Mouse (Mus musculus): ENCODE measurements around the gene Polr2h. TPM values are rescaled to one million over a fixed set of nuclear protein-coding genes. Genes with fewer than 3 reads are reported as not detected.

The Polr2h gene
- polyA plus RNA-seq, 1 experiment from 2014 or later: 125 TPM

GRCm38 (mm10) chr16:20732925-20733730 is 15.7 kb downstream of the Polr2h start, which contains the start of gene Chrd:
Chrd (plus strand) TSS chr16:20733127.
- no peaks in the 10 kb centered on the region for H3K36me3 ChIP-seq (ENCODE audit: control insufficient read depth, insufficient read depth, low read length)
- peaks cover 22% of the 10 kb centered on the region for H3K27me3 ChIP-seq (replicated peaks; ENCODE audit: control insufficient read depth, insufficient read depth, low read length)
- no peaks in the 10 kb centered on the region for H3K9me3 ChIP-seq (ENCODE audit: control insufficient read depth, low read length)
- peaks cover 17% of the 10 kb centered on the region for H3K4me1 ChIP-seq (replicated peaks; ENCODE audit: control insufficient read depth, insufficient read depth, low read length)
- ATAC-seq (replicated peaks; ENCODE audit: low FRiP score, low TSS enrichment, low read depth): peak; percentile 84
- 1% methylated on average over 51 of the region's 70 CpGs for WGBS
- peak within 1 kb of the TSS; percentile 67; the same call in 1 of the 2 replicates for H3K27ac ChIP-seq (ENCODE audit: low read depth)
- H3K9ac ChIP-seq (ENCODE audit: low read length): peak within 1 kb of the TSS; percentile 75
- peak; percentile 88 for DNase-seq (ENCODE audit: low spot score)
- H3K4me2 ChIP-seq (ENCODE audit: low read length): peak within 1 kb of the TSS; percentile 94
- H3K4me3 ChIP-seq (ENCODE audit: low read depth, low read length): peak within 1 kb of the TSS; percentile 65

GRCm38 (mm10) chr16:20733731-20734730 is 16.6 kb downstream of the Polr2h start, which contains the start of gene Thpo:
Thpo (minus strand) TSS chr16:20734511.
- Histone ChIP-seq H3K9ac (ENCODE audit: low read length) (peak within 1 kb of the TSS; percentile 75), H3K27me3 (replicated peaks; ENCODE audit: control insufficient read depth, insufficient read depth, low read length) (peaks cover 22% of the 10 kb centered on the region), H3K36me3 (ENCODE audit: control insufficient read depth, insufficient read depth, low read length) (no peaks in the 10 kb centered on the region), H3K9me3 (ENCODE audit: control insufficient read depth, low read length) (no peaks in the 10 kb centered on the region), H3K4me1 (replicated peaks; ENCODE audit: control insufficient read depth, insufficient read depth, low read length) (peaks cover 17% of the 10 kb centered on the region), H3K4me3 (ENCODE audit: low read depth, low read length) (peak within 1 kb of the TSS; percentile 65), H3K27ac (ENCODE audit: low read depth) (peak within 1 kb of the TSS; percentile 67; the same call in 1 of the 2 replicates), H3K4me2 (ENCODE audit: low read length) (peak within 1 kb of the TSS; percentile 94)
- DNase-seq (ENCODE audit: low spot score): peak; percentile 66
- no peak for ATAC-seq (replicated peaks; ENCODE audit: low FRiP score, low TSS enrichment, low read depth)
- WGBS: 4% methylated on average over 45 of the region's 45 CpGs

- Histone ChIP-seq H3K36me3 (ENCODE audit: control insufficient read depth, insufficient read depth, low read length) (no peaks in the 10 kb centered on the region), H3K9me3 (ENCODE audit: control insufficient read depth, low read length) (no peaks in the 10 kb centered on the region), H3K4me3 (ENCODE audit: low read depth, low read length) (no peak overlapping the region), H3K4me2 (ENCODE audit: low read length) (no peak overlapping the region), H3K27ac (ENCODE audit: low read depth) (no peak overlapping the region), H3K27me3 (replicated peaks; ENCODE audit: control insufficient read depth, insufficient read depth, low read length) (peaks cover 22% of the 10 kb centered on the region), H3K4me1 (replicated peaks; ENCODE audit: control insufficient read depth, insufficient read depth, low read length) (peaks cover 14% of the 10 kb centered on the region), H3K9ac (ENCODE audit: low read length) (no peak overlapping the region)
- ATAC-seq (replicated peaks; ENCODE audit: low FRiP score, low TSS enrichment, low read depth) (no peak), DNase-seq (ENCODE audit: low spot score) (no peak)
- WGBS: 78% methylated on average over 5 of the region's 5 CpGs
These were observed 18.2 kb downstream of the Polr2h start for GRCm38 (mm10) chr16:20735651-20736050.

GRCm38 (mm10) chr16:20736168-20736567 is 18.7 kb downstream of the Polr2h start:
- Histone ChIP-seq H3K4me1 (replicated peaks; ENCODE audit: control insufficient read depth, insufficient read depth, low read length) (peaks cover 14% of the 10 kb centered on the region), H3K9ac (ENCODE audit: low read length) (no peak overlapping the region), H3K4me3 (ENCODE audit: low read depth, low read length) (no peak overlapping the region), H3K4me2 (ENCODE audit: low read length) (no peak overlapping the region), H3K27ac (ENCODE audit: low read depth) (no peak overlapping the region), H3K9me3 (ENCODE audit: control insufficient read depth, low read length) (no peaks in the 10 kb centered on the region), H3K36me3 (ENCODE audit: control insufficient read depth, insufficient read depth, low read length) (no peaks in the 10 kb centered on the region), H3K27me3 (replicated peaks; ENCODE audit: control insufficient read depth, insufficient read depth, low read length) (peaks cover 22% of the 10 kb centered on the region)
- no peak for DNase-seq (ENCODE audit: low spot score)
- WGBS: 90% methylated on average over 7 of the region's 7 CpGs
- no peak for ATAC-seq (replicated peaks; ENCODE audit: low FRiP score, low TSS enrichment, low read depth)

- peaks cover 22% of the 10 kb centered on the region for H3K27me3 ChIP-seq (replicated peaks; ENCODE audit: control insufficient read depth, insufficient read depth, low read length)
- H3K4me3 ChIP-seq (ENCODE audit: low read depth, low read length): no peak overlapping the region
- DNase-seq (ENCODE audit: low spot score): no peak
- H3K36me3 ChIP-seq (ENCODE audit: control insufficient read depth, insufficient read depth, low read length): no peaks in the 10 kb centered on the region
- no peak overlapping the region for H3K27ac ChIP-seq (ENCODE audit: low read depth)
- H3K4me2 ChIP-seq (ENCODE audit: low read length): no peak overlapping the region
- WGBS: 88% methylated on average over 5 of the region's 5 CpGs
- ATAC-seq (replicated peaks; ENCODE audit: low FRiP score, low TSS enrichment, low read depth): no peak
- H3K9me3 ChIP-seq (ENCODE audit: control insufficient read depth, low read length): no peaks in the 10 kb centered on the region
- no peak overlapping the region for H3K9ac ChIP-seq (ENCODE audit: low read length)
- H3K4me1 ChIP-seq (replicated peaks; ENCODE audit: control insufficient read depth, insufficient read depth, low read length): peaks cover 14% of the 10 kb centered on the region
These were observed 19.4 kb downstream of the Polr2h start for GRCm38 (mm10) chr16:20736823-20737222.

GRCm38 (mm10) chr16:20739845-20740244 is 22.4 kb downstream of the Polr2h start:
- DNase-seq (ENCODE audit: low spot score) (no peak), ATAC-seq (replicated peaks; ENCODE audit: low FRiP score, low TSS enrichment, low read depth) (no peak)
- no peak overlapping the region for H3K4me2 ChIP-seq (ENCODE audit: low read length)
- 92% methylated on average over 9 of the region's 9 CpGs for WGBS
- no peaks in the 10 kb centered on the region for H3K4me1 ChIP-seq (replicated peaks; ENCODE audit: control insufficient read depth, insufficient read depth, low read length)
- H3K9me3 ChIP-seq (ENCODE audit: control insufficient read depth, low read length): no peaks in the 10 kb centered on the region
- H3K4me3 ChIP-seq (ENCODE audit: low read depth, low read length): no peak overlapping the region
- no peaks in the 10 kb centered on the region for H3K36me3 ChIP-seq (ENCODE audit: control insufficient read depth, insufficient read depth, low read length)
- H3K27me3 ChIP-seq (replicated peaks; ENCODE audit: control insufficient read depth, insufficient read depth, low read length): peaks cover 11% of the 10 kb centered on the region
- no peak overlapping the region for H3K27ac ChIP-seq (ENCODE audit: low read depth)
- H3K9ac ChIP-seq (ENCODE audit: low read length): no peak overlapping the region

- no peaks in the 10 kb centered on the region for H3K4me1 ChIP-seq (replicated peaks; ENCODE audit: control insufficient read depth, insufficient read depth, low read length)
- H3K27ac ChIP-seq (ENCODE audit: low read depth): no peak overlapping the region
- no peak overlapping the region for H3K4me3 ChIP-seq (ENCODE audit: low read depth, low read length)
- no peak overlapping the region for H3K4me2 ChIP-seq (ENCODE audit: low read length)
- no peaks in the 10 kb centered on the region for H3K36me3 ChIP-seq (ENCODE audit: control insufficient read depth, insufficient read depth, low read length)
- ATAC-seq (replicated peaks; ENCODE audit: low FRiP score, low TSS enrichment, low read depth): no peak
- H3K9me3 ChIP-seq (ENCODE audit: control insufficient read depth, low read length): no peaks in the 10 kb centered on the region
- WGBS: 56% methylated on average over 6 of the region's 6 CpGs
- H3K27me3 ChIP-seq (replicated peaks; ENCODE audit: control insufficient read depth, insufficient read depth, low read length): no peaks in the 10 kb centered on the region
- no peak overlapping the region for H3K9ac ChIP-seq (ENCODE audit: low read length)
- DNase-seq (ENCODE audit: low spot score): peak; percentile 62
These were observed 29.2 kb downstream of the Polr2h start for GRCm38 (mm10) chr16:20746641-20747040.

GRCm38 (mm10) chr16:20750518-20750917 is 33.1 kb downstream of the Polr2h start:
- Histone ChIP-seq H3K9ac (ENCODE audit: low read length) (no peak overlapping the region), H3K4me3 (ENCODE audit: low read depth, low read length) (no peak overlapping the region), H3K9me3 (ENCODE audit: control insufficient read depth, low read length) (no peaks in the 10 kb centered on the region), H3K27me3 (replicated peaks; ENCODE audit: control insufficient read depth, insufficient read depth, low read length) (no peaks in the 10 kb centered on the region), H3K36me3 (ENCODE audit: control insufficient read depth, insufficient read depth, low read length) (no peaks in the 10 kb centered on the region), H3K27ac (ENCODE audit: low read depth) (no peak overlapping the region), H3K4me2 (ENCODE audit: low read length) (no peak overlapping the region), H3K4me1 (replicated peaks; ENCODE audit: control insufficient read depth, insufficient read depth, low read length) (no peaks in the 10 kb centered on the region)
- no peak for DNase-seq (ENCODE audit: low spot score)
- 35% methylated on average over 8 of the region's 8 CpGs for WGBS
- ATAC-seq (replicated peaks; ENCODE audit: low FRiP score, low TSS enrichment, low read depth): no peak

All from intestine, embryonic 14.5 days (tissue).